Mouse (Mus musculus) megakaryocyte, embryonic 14.5 days (primary cell): ENCODE results near the gene Mup4. TPM values are rescaled to one million over a fixed set of nuclear protein-coding genes. Genes with fewer than 3 reads are reported as not detected.

Experiments
- H3K27me3 ChIP-seq: replicated peaks from 2 replicates; pipeline ENCODE3; 2012; ENCODE audit warnings: inconsistent platforms
- H3K36me3 ChIP-seq: replicated peaks from 2 replicates; pipeline ENCODE3; 2012; ENCODE audit warnings: low read length, inconsistent platforms, mixed read lengths
- H3K4me1 ChIP-seq: 2 replicates; pipeline ENCODE4 v1.6.1; 2012; ENCODE audit warnings: inconsistent platforms
- H3K4me3 ChIP-seq: replicated peaks from 2 replicates; pipeline ENCODE3; 2012; ENCODE audit warnings: moderate library complexity, mild to moderate bottlenecking, inconsistent platforms
- H3K9me3 ChIP-seq: 2 replicates; pipeline ENCODE4 v1.6.1; 2012; ENCODE audit warnings: inconsistent platforms
- FLI1 ChIP-seq: IDR thresholded peaks from 2 replicates; pipeline ENCODE4 v1.6.1; 2012; ENCODE audit warnings: low read length, inconsistent platforms, mixed read lengths
- GATA1 ChIP-seq: IDR thresholded peaks from 3 replicates; pipeline ENCODE4 v1.6.1; 2012; ENCODE audit warnings: mixed read lengths, low read length, inconsistent platforms, borderline replicate concordance
- polyA plus RNA-seq: library from polyadenylated mRNA; stranded (reverse); fragments of >175 nt; gene quantifications from 2 replicates; pipeline ENCODE4 v1.2.3, GENCODE M21; 2012; ENCODE audit warnings: low replicate concordance; ENCODE audit not compliant: insufficient read depth

The Mup4 gene
- polyA plus RNA-seq, 1 experiment: not detected

GRCm38 (mm10) chr4:59914608-59915403, 45.7 kb downstream of the Mup4 start, which contains the start of gene Slc46a2:
TSS of gene Slc46a2 (minus strand) at chr4:59915056.
- Histone ChIP-seq H3K9me3 (peaks cover 8% of the 10 kb centered on the region; the same call in 1 of the 2 replicates), H3K4me3 (no peak within 1 kb of the TSS), H3K27me3 (peaks cover 38% of the 10 kb centered on the region), H3K4me1 (peaks cover 16% of the 10 kb centered on the region), H3K36me3 (no peaks in the 10 kb centered on the region)
- TF ChIP-seq GATA1: no peak
- TF ChIP-seq FLI1: no peak

- Histone ChIP-seq H3K36me3 (peaks cover 23% of the 10 kb centered on the region), H3K4me1 (peaks cover 13% of the 10 kb centered on the region), H3K4me3 (no peak overlapping the region), H3K27me3 (peaks cover 15% of the 10 kb centered on the region), H3K9me3 (0 out of 2 replicates have a peak, but pooled peaks cover 2% of the 10 kb centered on the region)
- TF ChIP-seq FLI1: no peak
- TF ChIP-seq GATA1: no peak
Observed at GRCm38 (mm10) chr4:59908785-59909184, 51.7 kb downstream of the Mup4 start.

GRCm38 (mm10) chr4:59907657-59908230, 52.8 kb downstream of the Mup4 start:
- no peak for TF ChIP-seq GATA1
- no peak for TF ChIP-seq FLI1
- H3K36me3 ChIP-seq: peaks cover 33% of the 10 kb centered on the region
- H3K4me3 ChIP-seq: no peak overlapping the region
- H3K27me3 ChIP-seq: peaks cover 8% of the 10 kb centered on the region
- peaks cover 17% of the 10 kb centered on the region for H3K4me1 ChIP-seq
- H3K9me3 ChIP-seq: no peaks in the 10 kb centered on the region

DNA sequence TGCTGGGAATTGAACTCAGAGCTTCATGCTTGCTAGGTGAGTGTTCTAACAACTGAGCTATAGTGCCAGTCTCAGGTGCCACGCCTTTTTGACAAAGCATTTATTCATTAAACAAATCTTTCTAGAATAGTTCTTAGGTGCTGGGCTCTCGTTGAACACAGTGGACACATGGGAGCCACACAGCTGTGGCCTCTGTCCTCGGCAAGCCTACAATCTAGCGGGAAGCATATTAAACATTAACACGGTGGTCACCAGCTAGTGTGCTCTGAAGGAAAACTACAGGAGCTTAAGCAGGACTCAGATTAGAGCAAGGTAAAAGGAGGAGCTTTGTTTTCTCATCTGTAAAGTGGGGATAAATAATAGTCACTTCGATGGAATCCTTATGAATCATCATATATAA, 53.4 kb downstream of the Mup4 start:
- H3K9me3 ChIP-seq: no peaks in the 10 kb centered on the region
- H3K36me3 ChIP-seq: peaks cover 39% of the 10 kb centered on the region
- H3K27me3 ChIP-seq: peaks cover 3% of the 10 kb centered on the region
- no peak overlapping the region for H3K4me3 ChIP-seq
- TF ChIP-seq GATA1 (no peak), FLI1 (no peak)
- peaks cover 24% of the 10 kb centered on the region for H3K4me1 ChIP-seq

Other genes with a start within 250 kb of the Mup4 start
- 6.1 and 9.7 TPM in 2 replicates for gene Inip, start 159.1 kb downstream of the Mup4 start, polyA plus RNA-seq
- 12.1 and 19.2 TPM in 2 replicates for gene Snx30, start 154.9 kb downstream of the Mup4 start, polyA plus RNA-seq
- not detected in 2 replicates for gene Slc46a2, start 45.7 kb downstream of the Mup4 start, polyA plus RNA-seq
- not detected in 2 replicates for gene Mup6, start 3.6 kb upstream of the Mup4 start, polyA plus RNA-seq
- gene Mup7, start 109.8 kb upstream of the Mup4 start, polyA plus RNA-seq: not detected in 2 replicates
- not detected in 2 replicates for gene Mup2, start 193.6 kb upstream of the Mup4 start, polyA plus RNA-seq